Mouse (Mus musculus): ENCODE measurements around the gene Gbx1.

GRCm38 (mm10) chr5:24484963-24485362 lies 42.0 kb downstream of the Gbx1 start:
- TF ChIP-seq CTCF (IDR thresholded peaks at IDR 0.05; ENCODE audit: insufficient read depth, low read depth, low read length), result no peak
- TF ChIP-seq POLR2A (IDR thresholded peaks at IDR 0.05; ENCODE audit: insufficient read depth, low read depth, low read length), result no peak

Measured in olfactory bulb, adult 2 months (tissue).